Mouse (Mus musculus) frontal cortex, postnatal 10 days (tissue): Measurements from ENCODE around the gene Lin7b.
"Not testable (repeated sequence)": the region's sequence is repeated elsewhere in the genome, so short reads cannot be mapped to it uniquely, and the experiment has no call there.

Source experiments
- DNase-seq, 2 experiments: peaks; one replicate each; pipeline ENCODE4 v3.0.0; 2022; ENCODE audit warnings: low spot score in 2 of 2, mixed read lengths in 1 of 2

The Lin7b gene

GRCm38 (mm10) chr7:45370475-45371311 lies at the start of gene Lin7b:
TSS of gene Lin7b (minus strand) at chr7:45370583.
- DNase-seq, result peak; percentile 90 to 91

GRCm38 (mm10) chr7:45417962-45418492 lies 47.6 kb upstream of the Lin7b start:
- DNase-seq, result no peak

GRCm38 (mm10) chr7:45415636-45416035 lies 45.3 kb upstream of the Lin7b start:
- DNase-seq, result no peak

GRCm38 (mm10) chr7:45414740-45415224 lies 44.4 kb upstream of the Lin7b start:
- no peak for DNase-seq

- no peak for DNase-seq
Measured at GRCm38 (mm10) chr7:45413864-45414739, 43.7 kb upstream of the Lin7b start.

- DNase-seq, result no peak
Measured at GRCm38 (mm10) chr7:45413113-45413863, 42.9 kb upstream of the Lin7b start, which contains the start of gene Ntf5. TSS of gene Ntf5 (plus strand) at chr7:45413695.

- no peak for DNase-seq
Measured at GRCm38 (mm10) chr7:45412421-45412820, 42.0 kb upstream of the Lin7b start.

- no peak for DNase-seq
Measured at GRCm38 (mm10) chr7:45409497-45410163, 39.2 kb upstream of the Lin7b start.

- no peak for DNase-seq
Measured at GRCm38 (mm10) chr7:45408949-45409348, 38.6 kb upstream of the Lin7b start.

GRCm38 (mm10) chr7:45408351-45408750 lies 38.0 kb upstream of the Lin7b start:
- no peak for DNase-seq

GRCm38 (mm10) chr7:45407836-45408235 lies 37.5 kb upstream of the Lin7b start:
- DNase-seq, result no peak

GRCm38 (mm10) chr7:45406157-45407156 lies 36.1 kb upstream of the Lin7b start:
- no peak for DNase-seq

- peak in 1 of 2 experiments; percentile 43 for DNase-seq
Measured at GRCm38 (mm10) chr7:45405091-45406075, 35.0 kb upstream of the Lin7b start, which contains the start of gene Kcna7. TSS of gene Kcna7 (plus strand) at chr7:45405653.

GRCm38 (mm10) chr7:45403532-45404261 lies 33.3 kb upstream of the Lin7b start:
- DNase-seq, result no peak

GRCm38 (mm10) chr7:45401521-45402085 lies 31.2 kb upstream of the Lin7b start:
- DNase-seq, result no peak

GRCm38 (mm10) chr7:45396787-45397186 lies 26.4 kb upstream of the Lin7b start:
- no peak for DNase-seq

- not testable (repeated sequence) for DNase-seq
Measured at GRCm38 (mm10) chr7:45396337-45396775, 26.0 kb upstream of the Lin7b start.
